Mouse (Mus musculus): ENCODE results near the gene Capn5.

The Capn5 gene

DNA sequence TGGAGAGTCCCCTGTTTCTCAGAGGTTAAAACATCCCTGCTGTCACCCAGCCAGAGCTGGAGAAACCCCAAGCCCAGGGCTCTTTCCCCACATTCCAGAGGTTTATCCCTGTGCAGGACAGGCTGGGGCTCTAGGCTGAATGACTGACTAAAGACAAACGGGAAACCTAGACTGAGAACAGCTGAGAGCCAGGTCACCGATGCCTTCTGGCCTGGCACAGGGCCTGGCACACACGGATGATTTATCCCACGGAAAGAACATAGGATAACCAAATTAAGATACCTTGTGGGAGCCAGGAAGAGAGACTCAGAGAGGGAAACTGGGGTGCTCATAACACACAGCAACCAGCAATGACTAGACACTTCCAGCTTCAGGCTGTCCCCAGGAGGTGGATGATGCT lies 68.3 kb downstream of the Capn5 start:
- DNase-seq (ENCODE audit: low read depth, low spot score): no peak

GRCm38 (mm10) chr7:98108636-98109430 lies 69.2 kb downstream of the Capn5 start:
- DNase-seq (ENCODE audit: low read depth, low spot score): no peak

GRCm38 (mm10) chr7:98106272-98106671 lies 71.8 kb downstream of the Capn5 start:
- DNase-seq (ENCODE audit: low read depth, low spot score): no peak

DNA sequence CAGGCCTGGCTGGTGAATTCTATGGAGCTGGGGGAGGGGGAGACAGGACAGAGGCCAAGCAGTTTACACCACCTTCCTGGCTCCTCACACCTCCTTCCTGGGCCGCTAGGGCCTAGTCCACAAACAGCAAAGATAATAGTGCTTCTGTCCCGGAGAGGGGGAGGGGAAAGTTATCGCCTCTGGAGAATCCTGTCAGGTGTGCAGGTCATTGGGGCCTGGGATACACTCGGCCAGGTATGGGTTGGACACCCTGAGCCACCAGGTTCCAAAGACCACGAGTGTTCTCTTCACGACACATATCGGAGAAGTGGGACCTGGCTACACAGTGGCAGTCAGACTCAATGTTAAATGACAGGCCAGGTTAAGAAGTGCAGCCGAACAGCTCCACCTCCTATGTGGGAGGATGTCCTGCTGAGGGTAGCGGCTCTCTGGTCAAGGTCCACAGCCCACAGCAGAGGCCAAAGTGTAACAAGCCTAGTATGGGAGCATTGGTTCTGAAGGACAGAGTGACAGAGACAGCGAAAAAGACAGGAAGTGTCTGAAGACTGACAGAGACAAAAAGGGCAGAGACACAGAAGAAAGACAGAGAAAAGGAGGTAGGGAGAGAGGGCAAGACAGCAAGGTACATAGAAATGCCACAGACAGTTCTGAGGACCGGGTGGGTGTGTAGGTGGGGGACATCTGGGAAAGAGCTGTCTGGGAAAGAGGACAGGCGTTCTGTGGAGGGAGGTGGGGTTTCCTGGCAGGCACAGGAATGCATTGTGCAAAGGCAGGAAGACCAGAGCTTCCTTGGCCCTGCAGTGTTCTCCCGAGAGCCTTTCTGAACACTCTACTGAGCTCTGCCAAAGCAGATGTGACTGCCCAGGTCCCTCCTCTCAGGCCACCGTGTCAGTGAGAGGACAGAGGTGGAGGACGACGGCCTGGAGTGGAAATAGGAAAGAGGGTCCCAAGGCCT lies 73.3 kb downstream of the Capn5 start:
- no peak for DNase-seq (ENCODE audit: low read depth, low spot score)

DNA sequence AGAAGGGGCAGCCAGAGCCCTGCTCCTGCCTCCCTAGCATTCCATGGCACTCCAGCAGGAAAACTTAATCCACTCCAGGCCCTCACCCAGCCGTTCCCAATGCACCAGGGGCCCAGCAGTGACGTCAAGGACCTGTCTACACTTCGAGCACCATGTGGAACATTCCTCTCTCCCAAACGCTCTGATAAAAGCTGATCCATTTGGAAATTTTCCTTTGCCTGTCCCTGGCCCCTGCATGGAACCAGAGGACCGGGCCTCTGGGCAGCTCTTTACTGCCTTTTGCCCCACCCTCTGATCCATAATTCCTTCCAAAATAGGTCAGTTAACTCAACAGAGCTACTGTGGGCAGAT lies 74.2 kb downstream of the Capn5 start:
- DNase-seq (ENCODE audit: low read depth, low spot score): no peak

- peak; percentile 66 for DNase-seq (ENCODE audit: low read depth, low spot score)
Measured at GRCm38 (mm10) chr7:98103002-98103941, 74.8 kb downstream of the Capn5 start.

DNA sequence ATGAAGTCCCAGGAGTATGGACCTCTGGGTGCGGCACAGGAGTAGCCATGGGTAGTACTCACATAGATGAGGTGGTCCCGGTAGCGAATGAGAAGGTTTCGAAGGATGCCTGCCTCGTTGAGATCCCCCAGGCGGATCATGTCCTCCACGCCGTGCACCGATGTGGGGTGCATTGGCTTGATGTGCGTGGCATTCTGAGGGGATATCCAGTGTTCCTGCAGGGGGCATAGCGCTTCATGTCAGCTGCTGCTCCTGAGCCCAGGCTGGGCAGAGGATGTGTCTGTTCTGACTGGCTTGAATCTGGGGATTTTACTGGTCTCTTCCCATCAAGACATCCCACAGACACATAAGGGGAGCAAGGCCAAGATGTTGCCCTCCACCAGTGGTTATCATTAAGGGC lies 75.6 kb downstream of the Capn5 start:
- DNase-seq (ENCODE audit: low read depth, low spot score): no peak

GRCm38 (mm10) chr7:98097557-98097956 lies 80.5 kb downstream of the Capn5 start:
- DNase-seq (ENCODE audit: low read depth, low spot score): no peak

DNA sequence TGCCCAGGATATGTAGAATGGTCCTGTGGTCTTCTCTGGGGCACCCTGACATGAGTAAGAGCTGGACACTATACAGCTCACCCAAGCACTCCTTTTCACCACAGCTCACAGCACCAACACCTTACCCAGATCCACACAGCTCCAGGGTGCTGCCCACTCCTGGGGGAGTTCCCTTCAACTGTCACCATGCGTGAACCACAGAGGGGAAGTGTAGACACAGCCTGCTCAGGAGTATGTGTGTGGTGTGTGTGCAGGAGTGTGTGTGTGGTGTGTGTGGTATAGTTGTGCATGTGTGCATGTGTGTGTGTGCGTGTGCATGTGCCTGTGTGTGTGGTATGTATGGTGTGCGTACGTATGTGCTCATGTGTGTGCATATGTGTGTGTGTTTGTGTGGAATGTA lies 82.2 kb downstream of the Capn5 start:
- no peak for DNase-seq (ENCODE audit: low read depth, low spot score)

- DNase-seq (ENCODE audit: low read depth, low spot score): no peak
Measured at GRCm38 (mm10) chr7:98086346-98086745, 91.7 kb downstream of the Capn5 start.

DNA sequence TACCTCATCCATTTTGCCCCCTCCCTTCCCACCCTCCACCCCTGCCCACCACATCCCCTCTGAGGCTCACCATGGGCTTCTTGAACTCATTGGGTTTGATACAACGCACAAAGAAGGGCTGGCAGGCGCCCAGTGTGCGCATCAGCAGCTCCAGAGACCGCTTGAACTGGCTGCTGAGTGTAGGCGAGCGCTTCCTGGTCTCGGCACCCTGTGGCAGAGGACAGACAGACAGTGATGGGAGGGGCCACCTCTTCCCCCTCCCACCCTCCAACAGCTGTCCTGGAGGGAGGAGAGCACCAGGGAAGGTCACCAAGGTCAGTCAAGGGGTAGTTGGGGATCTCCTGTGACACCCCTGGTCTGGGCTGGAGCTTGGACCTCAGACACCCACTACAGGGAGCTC lies 92.8 kb downstream of the Capn5 start:
- DNase-seq (ENCODE audit: low read depth, low spot score): no peak

DNA sequence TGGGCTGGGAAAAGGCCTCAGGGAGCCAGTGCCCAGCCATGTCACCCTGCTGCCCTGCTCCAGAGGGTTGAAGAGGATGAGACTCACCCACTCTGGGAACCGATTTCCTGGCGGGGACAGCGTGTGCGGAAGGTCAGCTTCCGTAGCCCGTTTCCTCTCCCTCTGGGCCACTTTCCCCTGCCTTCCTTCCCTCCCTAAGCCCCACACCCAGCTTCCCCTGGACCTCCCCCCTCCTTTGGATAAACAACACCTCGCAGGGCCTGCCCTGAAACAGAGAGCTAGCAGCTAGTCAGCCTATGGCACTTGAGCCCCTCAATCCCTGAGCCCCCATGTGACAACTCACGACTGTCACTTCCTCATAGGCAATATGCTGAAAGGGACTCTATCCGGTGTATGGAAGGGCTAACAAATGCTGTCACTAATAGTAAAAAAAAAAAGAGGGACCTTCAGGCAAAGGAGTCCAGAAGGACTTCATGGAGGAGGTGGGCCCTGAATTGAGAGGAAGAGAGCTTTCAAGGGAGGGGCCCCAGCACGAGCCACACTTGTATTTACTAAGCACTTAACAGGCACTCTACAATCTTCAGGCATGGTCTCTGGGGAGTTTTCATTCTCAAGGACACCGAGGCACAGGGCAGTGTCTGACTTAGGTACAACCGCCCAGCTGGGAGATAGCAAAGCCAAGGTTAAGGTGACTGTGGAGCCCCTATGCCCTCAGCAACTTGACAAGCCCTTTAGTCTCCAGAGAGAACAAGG lies 93.4 kb downstream of the Capn5 start:
- no peak for DNase-seq (ENCODE audit: low read depth, low spot score)

- no peak for DNase-seq (ENCODE audit: low read depth, low spot score)
Measured at GRCm38 (mm10) chr7:98082376-98082775, 95.7 kb downstream of the Capn5 start.

DNA sequence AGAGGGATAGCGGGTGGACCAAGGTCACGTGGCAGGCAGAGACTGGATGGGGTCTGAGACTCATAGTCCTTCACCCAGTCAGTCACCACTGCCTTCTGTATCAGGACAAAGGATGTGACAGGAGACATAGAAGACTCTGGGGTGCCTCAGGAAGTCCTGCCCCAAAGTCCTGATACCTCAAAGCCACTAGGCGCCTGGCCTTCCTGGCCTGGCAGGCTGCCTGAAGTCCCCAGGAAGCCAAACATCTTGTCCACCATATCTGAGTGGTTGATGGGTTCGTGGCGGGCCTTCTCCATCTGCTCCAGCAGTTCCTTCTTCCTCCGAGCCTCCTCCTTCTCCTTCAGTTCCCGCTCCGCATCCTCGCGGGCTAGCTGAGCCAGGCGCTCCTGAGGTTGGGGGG lies 100.6 kb downstream of the Capn5 start:
- DNase-seq (ENCODE audit: low read depth, low spot score): no peak

DNA sequence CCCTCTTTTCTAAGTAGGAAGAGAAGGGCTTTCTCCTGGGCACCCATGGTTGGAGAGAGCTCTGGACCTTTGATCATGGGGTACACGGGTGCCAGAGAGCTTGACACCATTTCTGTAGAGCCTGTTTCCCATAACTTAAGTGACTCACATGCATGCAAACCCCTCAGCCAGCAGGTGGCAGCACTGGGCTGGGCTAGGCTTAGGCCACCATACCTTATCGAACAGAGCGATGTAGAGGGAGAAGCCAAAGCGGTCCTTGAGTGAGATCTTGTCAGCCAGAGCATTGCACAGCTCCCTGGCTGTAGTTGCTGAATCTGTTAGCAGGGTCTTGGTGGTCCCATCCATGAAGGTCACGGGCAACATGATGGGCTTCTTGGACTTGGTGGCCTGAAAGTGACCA lies 106.5 kb downstream of the Capn5 start:
- DNase-seq (ENCODE audit: low read depth, low spot score): peak; percentile 22
